Mouse (Mus musculus): ENCODE results near the gene Olfr57.
"Not testable (repeated sequence)": the region's sequence is repeated elsewhere in the genome, so short reads cannot be mapped to it uniquely, and the experiment has no call there.

Gene Olfr57

DNA sequence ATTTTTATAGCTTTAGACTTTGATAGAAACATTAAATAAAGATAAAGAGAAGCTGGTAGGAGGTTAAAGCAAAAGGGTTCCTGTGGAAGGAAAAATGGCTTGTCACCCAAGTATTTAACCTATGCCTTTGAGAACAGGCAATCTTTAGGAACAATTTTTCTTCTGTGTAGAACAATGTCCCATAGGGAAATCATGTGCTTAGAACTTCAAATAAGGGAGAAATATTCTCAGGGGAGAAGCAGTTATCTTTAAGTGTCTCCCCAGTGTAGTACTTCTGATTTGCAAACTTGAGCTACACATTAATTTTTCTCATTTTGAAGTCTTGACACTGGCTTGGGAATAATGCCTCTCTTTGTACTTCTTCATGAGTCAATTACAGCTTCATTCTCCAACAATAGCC lies at the start of gene Olfr57:
TSS of gene Olfr57 (plus strand) at position 301 of the 400 bp plus-strand sequence.
- no peak for DNase-seq

DNA sequence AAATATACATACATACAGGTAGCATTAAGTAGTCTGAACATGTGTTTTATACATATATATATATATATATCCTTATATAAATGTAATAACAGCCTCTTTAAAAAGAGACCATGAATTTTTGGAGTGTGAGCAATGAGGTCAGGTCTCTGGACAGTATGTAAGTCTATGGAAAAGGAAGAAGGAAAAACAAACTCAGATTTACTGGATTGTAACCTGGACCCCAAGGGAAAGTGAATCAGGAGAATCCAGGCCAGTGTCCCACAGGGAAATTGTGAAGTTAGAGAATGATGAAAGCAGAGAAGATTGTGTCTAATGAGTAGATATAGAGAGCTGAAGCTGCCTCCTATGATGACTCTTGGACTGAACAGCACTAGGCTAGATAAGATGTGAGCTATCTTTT lies 47.8 kb upstream of the Olfr57 start, which contains the start of gene Olfr1352:
TSS of gene Olfr1352 (plus strand) at position 301 of the 400 bp plus-strand sequence.
- DNase-seq: no peak

GRCm38 (mm10) chr10:79012172-79012571 lies 16.4 kb upstream of the Olfr57 start, which contains the start of gene Olfr1351:
Gene Olfr1351, plus strand, starts transcription at chr10:79012472.
- no peak for DNase-seq

DNA sequence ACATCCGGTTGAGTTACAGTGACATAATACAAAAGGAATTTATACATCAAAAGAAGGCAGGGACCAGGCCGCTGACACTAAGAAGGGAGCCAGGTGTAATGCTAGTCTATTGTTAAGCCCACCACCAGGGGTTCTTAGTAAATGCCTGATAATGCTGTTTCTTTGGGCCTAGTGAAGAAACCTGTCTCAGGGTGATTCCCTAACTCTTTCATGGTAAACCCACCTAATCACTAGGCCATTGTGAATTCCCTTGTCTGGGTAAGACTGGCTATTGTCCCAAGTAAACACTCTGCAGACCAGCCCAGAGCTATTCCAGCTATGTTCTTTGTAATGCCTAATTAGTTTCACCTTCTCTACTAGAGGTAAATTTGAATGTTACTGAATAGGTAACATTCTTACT lies 13.9 kb downstream of the Olfr57 start:
- not testable (repeated sequence) for DNase-seq

DNA sequence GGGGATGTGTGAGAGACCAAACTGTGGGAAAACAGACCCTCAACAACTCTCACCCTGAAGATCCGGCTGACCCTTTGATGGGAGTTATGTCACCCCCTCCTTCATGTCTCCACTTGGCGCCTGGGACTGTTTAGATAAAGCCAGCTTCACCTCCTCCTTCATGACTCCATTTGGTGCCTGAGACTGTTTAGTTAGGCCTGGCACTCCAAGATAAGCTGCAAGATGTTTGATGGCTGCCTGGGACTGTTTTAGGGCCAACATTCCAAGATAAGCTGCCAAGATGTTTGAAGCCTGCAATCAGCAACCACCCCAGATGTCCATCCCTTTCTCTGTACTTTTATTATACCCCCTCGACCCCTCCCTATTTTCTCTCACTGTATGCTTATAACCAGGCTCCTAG lies 28.8 kb downstream of the Olfr57 start:
- not testable (repeated sequence) for DNase-seq
